Mouse (Mus musculus): Measurements from ENCODE around the gene Capn10. TPM values are rescaled to one million over a fixed set of nuclear protein-coding genes. Genes with fewer than 3 reads are reported as not detected.

Gene Capn10
- polyA plus RNA-seq, 1 experiment from 2014 or later, result 22.4 TPM

DNA sequence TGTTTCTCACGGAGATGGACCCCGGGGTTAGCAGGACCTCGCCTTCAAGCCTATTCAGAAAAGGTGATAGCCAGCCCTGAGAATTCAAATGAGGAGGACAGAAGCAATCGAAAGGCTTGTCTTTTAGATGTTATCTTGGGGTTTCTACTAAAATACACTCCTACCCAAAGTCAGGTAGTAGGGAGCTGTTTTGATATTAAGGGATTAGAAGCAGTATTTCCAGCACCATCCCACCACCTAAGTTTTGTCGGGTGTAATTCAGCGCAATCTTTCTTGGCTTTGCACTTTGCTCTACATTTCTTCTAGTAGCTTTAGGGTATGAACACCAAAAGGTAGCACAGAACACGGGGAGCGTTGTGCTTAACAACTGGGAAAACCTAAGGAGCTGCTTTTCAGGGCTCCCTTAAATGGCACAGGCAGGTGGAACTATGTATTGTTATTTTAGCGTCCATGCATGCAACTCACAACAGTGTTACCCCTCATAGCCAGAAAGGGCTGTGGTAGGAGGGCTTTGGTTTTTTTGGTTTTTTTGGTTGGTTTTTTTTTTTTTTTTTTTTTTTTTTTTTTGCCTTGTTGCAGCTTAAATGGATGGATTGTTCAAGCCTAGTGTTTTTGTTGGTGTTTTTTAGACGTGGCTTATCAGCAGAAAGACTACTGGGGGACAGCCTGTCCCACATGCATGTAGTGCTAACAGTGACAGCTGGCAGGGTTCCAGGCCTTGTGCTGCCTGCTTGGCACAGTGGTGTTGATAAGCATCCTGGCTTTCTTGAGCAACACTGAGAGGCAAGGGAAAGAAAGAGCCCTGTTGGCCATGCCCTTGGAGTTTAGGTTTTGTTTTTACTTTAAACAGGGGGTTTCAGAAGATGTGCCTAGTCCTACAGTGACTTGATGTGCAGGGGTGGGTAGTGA lies 1.1 kb downstream of the Capn10 start:
- Histone ChIP-seq H3K36me3 (ENCODE audit: control insufficient read depth, insufficient read depth) (peaks cover 4% of the 10 kb centered on the region), H3K9ac (ENCODE audit: low read depth, low read length) (peak overlapping the region; percentile 77), H3K27ac (ENCODE audit: low read length) (peak overlapping the region; percentile 94), H3K4me2 (ENCODE audit: low read depth, low read length) (peak overlapping the region; percentile 96), H3K27me3 (ENCODE audit: control insufficient read depth, insufficient read depth, low read depth, low read length) (no peaks in the 10 kb centered on the region), H3K4me3 (ENCODE audit: low read depth, low read length) (peak overlapping the region; percentile 82), H3K9me3 (replicated peaks; ENCODE audit: control insufficient read depth, low read length) (no peaks in the 10 kb centered on the region), H3K4me1 (ENCODE audit: control insufficient read depth, low read depth, low read length) (peaks cover 21% of the 10 kb centered on the region)
- WGBS (ENCODE audit: insufficient replicate concordance), result 12% methylated on average over 10 of the region's 10 CpGs
- ATAC-seq (ENCODE audit: low read depth), result peak; percentile 28

DNA sequence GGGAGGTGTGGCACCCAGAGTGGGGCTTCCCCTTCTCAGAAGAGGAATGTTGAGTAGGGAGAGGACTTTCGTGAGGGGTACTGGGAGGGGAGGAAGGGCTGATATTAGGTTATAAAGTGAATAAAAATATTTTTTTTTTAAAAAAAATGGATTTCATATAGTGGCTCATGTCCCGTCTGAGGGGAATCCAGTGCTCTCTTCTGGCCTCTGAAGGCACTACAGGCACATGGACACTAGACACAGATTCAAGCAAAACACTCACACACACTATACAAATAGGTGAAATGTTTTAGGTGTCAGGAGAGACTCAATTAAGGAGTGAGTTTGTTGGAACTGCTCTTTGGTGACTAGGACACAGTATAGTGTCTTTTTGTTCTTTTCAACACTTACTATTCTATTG lies 1.8 kb downstream of the Capn10 start:
- Histone ChIP-seq H3K9ac (ENCODE audit: low read depth, low read length) (0 out of 2 replicates have a peak overlapping the region, but pooled peaks have one; percentile 10), H3K4me2 (ENCODE audit: low read depth, low read length) (peak overlapping the region; percentile 96), H3K9me3 (replicated peaks; ENCODE audit: control insufficient read depth, low read length) (no peaks in the 10 kb centered on the region), H3K27me3 (ENCODE audit: control insufficient read depth, insufficient read depth, low read depth, low read length) (no peaks in the 10 kb centered on the region), H3K36me3 (ENCODE audit: control insufficient read depth, insufficient read depth) (peaks cover 7% of the 10 kb centered on the region), H3K27ac (ENCODE audit: low read length) (peak overlapping the region; percentile 47), H3K4me3 (ENCODE audit: low read depth, low read length) (peak overlapping the region; percentile 82), H3K4me1 (ENCODE audit: control insufficient read depth, low read depth, low read length) (peaks cover 21% of the 10 kb centered on the region)
- no peak for ATAC-seq (ENCODE audit: low read depth)
- WGBS (ENCODE audit: insufficient replicate concordance), result 29% methylated on average over 2 of the region's 2 CpGs

DNA sequence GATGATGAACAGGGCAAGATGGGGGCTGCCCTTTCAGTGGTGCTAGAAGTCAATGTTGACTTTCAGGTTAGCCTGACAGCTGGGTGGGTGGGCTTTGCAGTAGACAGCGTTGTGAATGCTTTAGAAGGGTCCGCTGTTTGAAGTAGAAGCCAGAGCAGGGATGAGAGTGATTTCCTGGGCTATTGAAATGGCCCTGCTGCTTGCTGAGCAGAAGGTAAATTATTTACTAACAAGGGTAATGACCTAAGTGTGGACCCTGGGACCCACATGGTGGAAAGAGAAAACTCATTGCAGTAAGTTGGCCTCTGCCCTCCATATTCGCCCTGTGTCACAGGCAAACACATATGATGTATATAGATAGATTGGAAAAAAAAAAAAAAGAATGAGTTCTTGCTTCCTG lies 2.3 kb downstream of the Capn10 start:
- peak overlapping the region; percentile 47 for H3K27ac ChIP-seq (ENCODE audit: low read length)
- peak overlapping the region; percentile 96 for H3K4me2 ChIP-seq (ENCODE audit: low read depth, low read length)
- H3K4me3 ChIP-seq (ENCODE audit: low read depth, low read length), result 0 out of 2 replicates have a peak overlapping the region, but pooled peaks have one; percentile 82
- no peaks in the 10 kb centered on the region for H3K9me3 ChIP-seq (replicated peaks; ENCODE audit: control insufficient read depth, low read length)
- WGBS (ENCODE audit: insufficient replicate concordance), result 65% methylated on average over 3 of the region's 3 CpGs
- no peaks in the 10 kb centered on the region for H3K27me3 ChIP-seq (ENCODE audit: control insufficient read depth, insufficient read depth, low read depth, low read length)
- ATAC-seq (ENCODE audit: low read depth), result no peak
- peaks cover 7% of the 10 kb centered on the region for H3K36me3 ChIP-seq (ENCODE audit: control insufficient read depth, insufficient read depth)
- H3K9ac ChIP-seq (ENCODE audit: low read depth, low read length), result no peak overlapping the region
- H3K4me1 ChIP-seq (ENCODE audit: control insufficient read depth, low read depth, low read length), result peaks cover 21% of the 10 kb centered on the region

DNA sequence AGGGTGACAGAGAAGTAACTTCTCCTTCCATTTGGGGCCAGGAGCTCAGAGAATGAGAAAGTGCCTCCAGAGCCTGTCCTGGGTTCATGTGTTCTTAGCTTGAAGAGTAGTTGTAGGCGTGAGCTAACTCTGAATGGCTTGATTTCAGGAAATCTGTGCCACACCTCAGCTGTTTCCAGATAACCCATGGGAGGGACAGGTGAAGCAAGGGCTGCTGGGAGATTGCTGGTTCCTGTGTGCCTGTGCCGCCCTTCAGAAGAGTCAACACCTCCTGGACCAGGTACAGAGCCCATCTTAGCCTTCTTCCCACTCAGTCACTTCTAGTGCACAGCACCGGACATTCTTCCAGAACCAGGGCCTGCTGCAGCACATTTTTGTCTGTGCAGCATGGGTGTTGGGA lies 3.6 kb downstream of the Capn10 start:
- no peak overlapping the region for H3K4me2 ChIP-seq (ENCODE audit: low read depth, low read length)
- no peak overlapping the region for H3K27ac ChIP-seq (ENCODE audit: low read length)
- ATAC-seq (ENCODE audit: low read depth), result no peak
- H3K4me1 ChIP-seq (ENCODE audit: control insufficient read depth, low read depth, low read length), result peaks cover 21% of the 10 kb centered on the region
- no peak overlapping the region for H3K9ac ChIP-seq (ENCODE audit: low read depth, low read length)
- H3K4me3 ChIP-seq (ENCODE audit: low read depth, low read length), result no peak overlapping the region
- H3K27me3 ChIP-seq (ENCODE audit: control insufficient read depth, insufficient read depth, low read depth, low read length), result no peaks in the 10 kb centered on the region
- H3K36me3 ChIP-seq (ENCODE audit: control insufficient read depth, insufficient read depth), result peaks cover 7% of the 10 kb centered on the region
- no peaks in the 10 kb centered on the region for H3K9me3 ChIP-seq (replicated peaks; ENCODE audit: control insufficient read depth, low read length)
- 55% methylated on average over 3 of the region's 3 CpGs for WGBS (ENCODE audit: insufficient replicate concordance)

DNA sequence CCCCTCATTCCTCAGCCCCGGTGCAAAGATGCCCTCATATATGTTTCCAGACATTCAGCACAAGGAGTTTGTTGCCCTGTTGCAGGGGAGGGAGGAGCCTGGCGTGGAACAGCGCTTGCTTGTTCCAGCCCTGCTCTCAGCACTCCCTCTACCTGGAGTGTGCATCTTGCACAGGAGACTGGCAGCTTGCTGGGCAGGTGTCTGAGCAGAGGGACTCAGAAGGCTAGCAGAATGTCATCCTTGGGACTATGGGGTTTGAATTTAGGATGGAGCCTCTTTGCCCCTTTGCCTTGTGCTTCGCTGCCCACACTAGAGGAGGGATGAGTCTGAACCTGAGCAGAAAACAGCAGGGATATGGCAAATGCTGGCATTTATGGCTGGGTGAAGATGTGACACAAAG lies 5.6 kb downstream of the Capn10 start:
- 78% methylated on average over 4 of the region's 4 CpGs for WGBS (ENCODE audit: insufficient replicate concordance)
- H3K4me1 ChIP-seq (ENCODE audit: control insufficient read depth, low read depth, low read length), result peaks cover 14% of the 10 kb centered on the region
- H3K4me3 ChIP-seq (ENCODE audit: low read depth, low read length), result no peak overlapping the region
- peaks cover 7% of the 10 kb centered on the region for H3K36me3 ChIP-seq (ENCODE audit: control insufficient read depth, insufficient read depth)
- H3K27me3 ChIP-seq (ENCODE audit: control insufficient read depth, insufficient read depth, low read depth, low read length), result no peaks in the 10 kb centered on the region
- H3K9me3 ChIP-seq (replicated peaks; ENCODE audit: control insufficient read depth, low read length), result no peaks in the 10 kb centered on the region
- no peak overlapping the region for H3K9ac ChIP-seq (ENCODE audit: low read depth, low read length)
- ATAC-seq (ENCODE audit: low read depth), result no peak
- H3K4me2 ChIP-seq (ENCODE audit: low read depth, low read length), result no peak overlapping the region
- no peak overlapping the region for H3K27ac ChIP-seq (ENCODE audit: low read length)

DNA sequence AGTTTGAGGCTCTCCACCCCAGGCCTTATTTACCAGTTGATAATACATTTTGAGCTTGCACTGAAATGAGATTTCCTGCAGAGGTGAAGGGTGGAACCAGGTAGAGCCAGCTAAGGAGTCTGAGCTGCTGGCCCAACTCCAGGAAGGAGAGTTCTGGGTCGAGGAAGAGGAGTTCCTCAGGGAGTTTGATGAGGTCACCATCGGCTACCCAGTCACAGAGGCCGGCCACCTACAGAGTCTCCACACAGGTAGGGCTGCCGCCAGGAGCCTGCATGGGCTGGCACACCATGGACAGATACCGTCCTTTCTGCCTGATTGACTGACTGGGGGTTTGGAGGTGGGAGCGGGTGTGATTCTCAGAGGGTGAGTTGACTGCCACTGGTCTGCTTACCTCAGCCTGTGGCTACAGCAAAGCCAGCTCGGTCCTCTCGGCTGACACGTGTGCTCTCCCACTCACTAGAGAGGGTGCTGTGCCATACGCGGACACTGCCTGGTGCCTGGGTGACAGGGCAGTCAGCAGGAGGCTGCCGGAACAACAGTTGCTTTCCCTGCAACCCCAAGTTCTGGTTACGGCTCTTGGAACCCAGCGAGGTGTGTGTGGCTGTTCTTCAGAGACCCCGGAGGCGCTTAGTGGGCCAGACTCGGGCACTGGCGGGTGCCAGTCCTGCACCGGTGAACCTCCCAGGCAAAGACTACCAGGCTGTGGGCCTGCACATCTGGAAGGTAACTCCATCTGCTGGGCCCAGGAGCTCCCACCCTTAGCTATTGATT lies 9.2 kb downstream of the Capn10 start:
- Histone ChIP-seq H3K27me3 (ENCODE audit: control insufficient read depth, insufficient read depth, low read depth, low read length) (no peaks in the 10 kb centered on the region), H3K27ac (ENCODE audit: low read length) (no peak overlapping the region), H3K4me2 (ENCODE audit: low read depth, low read length) (no peak overlapping the region), H3K4me3 (ENCODE audit: low read depth, low read length) (no peak overlapping the region), H3K9me3 (replicated peaks; ENCODE audit: control insufficient read depth, low read length) (no peaks in the 10 kb centered on the region), H3K36me3 (ENCODE audit: control insufficient read depth, insufficient read depth) (peaks cover 4% of the 10 kb centered on the region), H3K4me1 (ENCODE audit: control insufficient read depth, low read depth, low read length) (no peaks in the 10 kb centered on the region; the same call in 1 of the 2 replicates), H3K9ac (ENCODE audit: low read depth, low read length) (no peak overlapping the region; the same call in 1 of the 2 replicates)
- 83% methylated on average over 19 of the region's 19 CpGs for WGBS (ENCODE audit: insufficient replicate concordance)
- no peak for ATAC-seq (ENCODE audit: low read depth)

DNA sequence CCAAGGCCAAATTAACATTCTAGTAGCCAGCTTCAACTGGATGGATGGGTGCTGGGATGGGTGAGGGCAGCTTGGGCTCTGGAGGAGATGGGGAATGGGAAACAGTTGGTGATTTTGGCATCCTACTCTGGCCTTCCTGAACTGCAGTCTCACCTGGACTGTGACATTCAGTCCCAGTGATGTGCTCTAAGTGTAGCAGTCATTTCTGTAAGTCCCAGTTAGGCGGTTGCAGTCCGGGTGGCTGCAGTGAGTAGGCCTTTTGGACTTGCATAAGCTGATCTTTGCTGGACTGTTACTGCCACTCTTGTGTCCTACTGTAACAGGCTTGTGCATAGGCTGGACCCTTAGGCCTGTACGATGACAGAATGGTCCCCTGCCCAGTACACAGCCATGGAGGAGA lies 13.8 kb downstream of the Capn10 start:
- Histone ChIP-seq H3K27me3 (ENCODE audit: control insufficient read depth, insufficient read depth, low read depth, low read length) (no peaks in the 10 kb centered on the region), H3K4me2 (ENCODE audit: low read depth, low read length) (no peak overlapping the region), H3K4me1 (ENCODE audit: control insufficient read depth, low read depth, low read length) (no peaks in the 10 kb centered on the region; the same call in 1 of the 2 replicates), H3K27ac (ENCODE audit: low read length) (no peak overlapping the region), H3K4me3 (ENCODE audit: low read depth, low read length) (no peak overlapping the region), H3K9me3 (replicated peaks; ENCODE audit: control insufficient read depth, low read length) (no peaks in the 10 kb centered on the region), H3K9ac (ENCODE audit: low read depth, low read length) (no peak overlapping the region), H3K36me3 (ENCODE audit: control insufficient read depth, insufficient read depth) (no peaks in the 10 kb centered on the region; the same call in 1 of the 2 replicates)
- WGBS (ENCODE audit: insufficient replicate concordance), result 76% methylated on average over 3 of the region's 3 CpGs
- no peak for ATAC-seq (ENCODE audit: low read depth)

DNA sequence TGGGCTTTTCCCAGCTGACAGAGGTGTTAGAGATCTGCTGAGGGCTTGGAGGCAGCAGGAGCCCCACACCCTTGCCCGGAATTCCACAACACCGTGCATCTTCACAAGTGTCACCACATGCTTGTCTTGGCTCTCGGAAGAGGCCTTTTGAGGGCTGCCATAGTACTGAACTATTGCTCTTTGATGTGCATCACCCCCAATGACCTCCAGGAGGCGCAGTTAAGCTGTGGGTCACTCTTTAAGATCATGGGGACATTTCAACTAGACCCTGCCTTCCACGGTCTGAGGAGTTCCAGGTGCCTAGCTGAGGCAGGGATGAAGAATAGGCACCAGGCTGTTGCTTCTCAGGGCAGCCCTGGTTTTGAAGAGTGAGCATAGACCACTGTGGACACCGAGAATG lies 15.2 kb downstream of the Capn10 start:
- no peak for ATAC-seq (ENCODE audit: low read depth)
- Histone ChIP-seq H3K27me3 (ENCODE audit: control insufficient read depth, insufficient read depth, low read depth, low read length) (no peaks in the 10 kb centered on the region), H3K9me3 (replicated peaks; ENCODE audit: control insufficient read depth, low read length) (no peaks in the 10 kb centered on the region), H3K4me1 (ENCODE audit: control insufficient read depth, low read depth, low read length) (no peaks in the 10 kb centered on the region), H3K27ac (ENCODE audit: low read length) (no peak overlapping the region), H3K9ac (ENCODE audit: low read depth, low read length) (no peak overlapping the region), H3K4me2 (ENCODE audit: low read depth, low read length) (no peak overlapping the region), H3K36me3 (ENCODE audit: control insufficient read depth, insufficient read depth) (no peaks in the 10 kb centered on the region; the same call in 1 of the 2 replicates), H3K4me3 (ENCODE audit: low read depth, low read length) (no peak overlapping the region)
- 56% methylated on average over 6 of the region's 6 CpGs for WGBS (ENCODE audit: insufficient replicate concordance)

DNA sequence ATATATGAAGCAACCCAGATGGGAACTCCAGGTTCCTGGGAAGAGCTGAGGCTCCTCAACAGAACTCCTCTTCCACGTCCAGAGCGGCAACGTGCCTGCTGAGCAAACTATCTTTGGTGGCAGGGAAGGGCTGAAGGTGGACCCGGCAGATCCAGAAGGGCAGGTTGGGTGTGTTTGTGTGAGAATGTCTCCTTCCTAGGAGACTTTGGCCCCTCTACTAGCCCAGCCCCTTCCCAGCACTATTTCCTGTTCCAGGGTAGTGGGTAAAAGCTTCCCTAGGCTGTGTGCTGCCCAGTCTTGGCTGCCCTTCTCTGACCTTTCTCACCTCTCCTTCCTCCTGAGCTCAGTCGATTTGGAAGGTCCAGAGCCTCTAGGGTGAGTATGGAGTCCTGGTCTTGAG lies 16.4 kb downstream of the Capn10 start, which contains the start of gene Gpr35:
Gene Gpr35 (plus strand): TSS at position 259 of the 400 bp plus-strand sequence.
- H3K27ac ChIP-seq (ENCODE audit: low read length), result no peak within 1 kb of the TSS
- no peak for ATAC-seq (ENCODE audit: low read depth)
- H3K4me2 ChIP-seq (ENCODE audit: low read depth, low read length), result no peak within 1 kb of the TSS
- WGBS (ENCODE audit: insufficient replicate concordance), result 56% methylated on average over 5 of the region's 5 CpGs
- H3K4me1 ChIP-seq (ENCODE audit: control insufficient read depth, low read depth, low read length), result no peaks in the 10 kb centered on the region
- H3K36me3 ChIP-seq (ENCODE audit: control insufficient read depth, insufficient read depth), result no peaks in the 10 kb centered on the region
- H3K4me3 ChIP-seq (ENCODE audit: low read depth, low read length), result no peak within 1 kb of the TSS
- no peaks in the 10 kb centered on the region for H3K27me3 ChIP-seq (ENCODE audit: control insufficient read depth, insufficient read depth, low read depth, low read length)
- H3K9ac ChIP-seq (ENCODE audit: low read depth, low read length), result no peak within 1 kb of the TSS
- no peaks in the 10 kb centered on the region for H3K9me3 ChIP-seq (replicated peaks; ENCODE audit: control insufficient read depth, low read length)
